Mouse (Mus musculus): ENCODE data around the gene Usb1.

- no peak for TF ChIP-seq CTCF (IDR thresholded peaks at IDR 0.05; ENCODE audit: low read depth, low read length)
- no peak for TF ChIP-seq POLR2A (IDR thresholded peaks at IDR 0.05; ENCODE audit: borderline replicate concordance, low read depth, low read length)
Measured at GRCm38 (mm10) chr8:95336363-95336762, 4.3 kb downstream of the Usb1 start.

Measured in bone marrow macrophage, adult 2 months (primary cell).